Mouse (Mus musculus) limb, embryonic 14.5 days (tissue): ENCODE data around the gene Fam50b. TPM values are rescaled to one million over a fixed set of nuclear protein-coding genes. Genes with fewer than 3 reads are reported as not detected.

ENCODE experiments used
- ATAC-seq: fragments of 200-750 bp; cut with Nextera tagmentation; 2 replicates; pipeline ENCODE4 v1.8.0; 2017; ENCODE audit warnings: low read depth, moderate number of reproducible peaks, moderate TSS enrichment; ENCODE audit not compliant: low FRiP score
- DNase-seq: peaks from one replicate; pipeline ENCODE4 v3.0.0-alpha.2; 2015; ENCODE audit warnings: low spot score
- H3K27ac ChIP-seq: fragments of 300-500 bp; sonication (generic); replicated peaks from 2 replicates; pipeline ENCODE4 v1.5.1; 2014; ENCODE audit warnings: low read depth, mild to moderate bottlenecking, low read length, moderate library complexity, mixed read lengths
- H3K27me3 ChIP-seq: fragments of 300-500 bp; sonication (generic); 2 replicates; pipeline ENCODE4 v1.6.1; 2014; ENCODE audit warnings: low read length, mixed read lengths; ENCODE audit not compliant: control insufficient read depth, insufficient read depth
- H3K36me3 ChIP-seq: fragments of 300-500 bp; sonication (generic); 2 replicates; pipeline ENCODE4 v1.6.1; 2014; ENCODE audit warnings: mild to moderate bottlenecking, low read length, moderate library complexity, mixed read lengths; ENCODE audit not compliant: control insufficient read depth, insufficient read depth
- H3K4me1 ChIP-seq: fragments of 300-500 bp; sonication (generic); 2 replicates; pipeline ENCODE4 v1.6.1; 2014; ENCODE audit warnings: antibody characterized with exemption, low read length, mixed read lengths; ENCODE audit not compliant: control insufficient read depth, insufficient read depth
- H3K4me2 ChIP-seq: fragments of 300-500 bp; sonication (generic); replicated peaks from 2 replicates; pipeline ENCODE4 v1.6.1; 2014; ENCODE audit warnings: low read depth, mild to moderate bottlenecking, low read length, moderate library complexity; ENCODE audit not compliant: severe bottlenecking
- H3K4me3 ChIP-seq: fragments of 300-500 bp; sonication (generic); replicated peaks from 2 replicates; pipeline ENCODE4 v1.5.1; 2014; ENCODE audit warnings: low read length
- H3K9ac ChIP-seq: fragments of 300-500 bp; sonication (generic); 2 replicates; pipeline ENCODE4 v1.6.1; 2014; ENCODE audit warnings: mild to moderate bottlenecking, low read depth, low read length, moderate library complexity; ENCODE audit not compliant: severe bottlenecking
- H3K9me3 ChIP-seq: fragments of 300-500 bp; sonication (generic); 2 replicates; pipeline ENCODE4 v1.6.1; 2016; ENCODE audit warnings: low read length; ENCODE audit not compliant: control insufficient read depth
- POLR2A ChIP-seq: fragments of 200-500 bp; IDR thresholded peaks from 2 replicates; pipeline ENCODE4 v1.8.0; 2012; ENCODE audit warnings: inconsistent platforms, mild to moderate bottlenecking, moderate library complexity, borderline replicate concordance; ENCODE audit not compliant: insufficient read depth, insufficient read length; ENCODE audit errors: extremely low read depth
- WGBS: fragments of 180-500 bp; shearing (Covaris S2); extraction: QIAGEN DNeasy Blood & Tissue Kit; methylation state at CpG from one replicate; pipeline ENCODE4 v1.1.7; 2014; 5-methylcytosine and 5-hydroxymethylcytosine counted together
- polyA plus RNA-seq, 2 experiments: library from polyadenylated mRNA; depleted of rRNA in 1 of 2; stranded (reverse) in 1 of 2; unstranded in 1 of 2; fragments of >200 nt; fragmentation: Nextera tagmentation in 1 of 2; extraction: Ambion mirVana in 1 of 2; gene quantifications; 2 replicates each; pipeline versions ENCODE4 v1.2.1 to v1.2.3; 2012 to 2014

Fam50b gene
- polyA plus RNA-seq, 2 experiments, result not detected

GRCm38 (mm10) chr13:34737968-34738698 lies 3.5 kb downstream of the Fam50b start:
- Histone ChIP-seq H3K4me2 (no peak overlapping the region), H3K27me3 (no peaks in the 10 kb centered on the region), H3K9me3 (no peaks in the 10 kb centered on the region), H3K36me3 (no peaks in the 10 kb centered on the region), H3K4me1 (no peaks in the 10 kb centered on the region), H3K4me3 (no peak overlapping the region), H3K9ac (no peak overlapping the region), H3K27ac (no peak overlapping the region)
- 86% methylated on average over 7 of the region's 7 CpGs for WGBS
- no peak for TF ChIP-seq POLR2A
- DNase-seq (no peak), ATAC-seq (no peak)

- 89% methylated on average over 1 of the region's 1 CpGs for WGBS
- Histone ChIP-seq H3K36me3 (no peaks in the 10 kb centered on the region), H3K4me2 (no peak overlapping the region), H3K9me3 (no peaks in the 10 kb centered on the region), H3K27me3 (no peaks in the 10 kb centered on the region), H3K27ac (no peak overlapping the region), H3K9ac (no peak overlapping the region), H3K4me3 (no peak overlapping the region), H3K4me1 (0 out of 2 replicates have a peak, but pooled peaks cover 3% of the 10 kb centered on the region)
- DNase-seq (no peak), ATAC-seq (no peak)
- no peak for TF ChIP-seq POLR2A
Observed at GRCm38 (mm10) chr13:34738699-34738973, 4.0 kb downstream of the Fam50b start.

GRCm38 (mm10) chr13:34739071-34739470 lies 4.4 kb downstream of the Fam50b start:
- DNase-seq, result no peak

GRCm38 (mm10) chr13:34741254-34741653 lies 6.6 kb downstream of the Fam50b start:
- Histone ChIP-seq H3K27me3 (no peaks in the 10 kb centered on the region), H3K4me2 (no peak overlapping the region), H3K4me1 (0 out of 2 replicates have a peak, but pooled peaks cover 3% of the 10 kb centered on the region), H3K4me3 (no peak overlapping the region), H3K9ac (no peak overlapping the region), H3K27ac (no peak overlapping the region), H3K36me3 (no peaks in the 10 kb centered on the region), H3K9me3 (no peaks in the 10 kb centered on the region)
- DNase-seq, result no peak
- no peak for ATAC-seq
- no peak for TF ChIP-seq POLR2A
- 87% methylated on average over 9 of the region's 9 CpGs for WGBS

More at GRCm38 (mm10) chr13:34739071-34739470, 4.4 kb downstream of the Fam50b start:
- H3K9me3 ChIP-seq, result no peaks in the 10 kb centered on the region
- WGBS, result 42% methylated on average over 3 of the region's 3 CpGs
- no peak overlapping the region for H3K4me3 ChIP-seq
- TF ChIP-seq POLR2A, result no peak
- no peak overlapping the region for H3K27ac ChIP-seq
- H3K36me3 ChIP-seq, result no peaks in the 10 kb centered on the region
- no peak overlapping the region for H3K9ac ChIP-seq
- H3K4me2 ChIP-seq, result no peak overlapping the region
- no peak for ATAC-seq
- H3K27me3 ChIP-seq, result no peaks in the 10 kb centered on the region
- H3K4me1 ChIP-seq, result 0 out of 2 replicates have a peak, but pooled peaks cover 3% of the 10 kb centered on the region

- H3K4me3 ChIP-seq, result no peak overlapping the region
- 77% methylated on average over 3 of the region's 3 CpGs for WGBS
Observed at GRCm38 (mm10) chr13:34741813-34742568, 7.3 kb downstream of the Fam50b start.

More at GRCm38 (mm10) chr13:34741813-34742568, 7.3 kb downstream of the Fam50b start:
- no peak for DNase-seq
- Histone ChIP-seq H3K9me3 (no peaks in the 10 kb centered on the region), H3K9ac (no peak overlapping the region), H3K4me2 (no peak overlapping the region), H3K4me1 (0 out of 2 replicates have a peak, but pooled peaks cover 3% of the 10 kb centered on the region), H3K36me3 (no peaks in the 10 kb centered on the region), H3K27ac (no peak overlapping the region), H3K27me3 (no peaks in the 10 kb centered on the region)
- ATAC-seq, result no peak
- TF ChIP-seq POLR2A, result no peak
